Mouse (Mus musculus) midbrain, embryonic 14.5 days (tissue): ENCODE results near the gene Tspan4. TPM values are rescaled to one million over a fixed set of nuclear protein-coding genes. Genes with fewer than 3 reads are reported as not detected.

Experiments used
- ATAC-seq: fragments of 200-750 bp; cut with Nextera tagmentation; 2 replicates; pipeline ENCODE4 v1.8.0; 2017; ENCODE audit warnings: moderate number of reproducible peaks, moderate library complexity; ENCODE audit not compliant: low FRiP score, low TSS enrichment
- DNase-seq: peaks from one replicate; pipeline ENCODE4 v3.0.0-alpha.2; 2015
- H3K27ac ChIP-seq: fragments of 300-500 bp; sonication (generic); replicated peaks from 2 replicates; pipeline ENCODE4 v1.5.1; 2014; ENCODE audit warnings: mild to moderate bottlenecking, low read depth, low read length, moderate library complexity
- H3K27me3 ChIP-seq: fragments of 300-500 bp; sonication (generic); 2 replicates; pipeline ENCODE4 v1.6.1; 2014; ENCODE audit warnings: low read length, control low read depth, mixed read lengths; ENCODE audit not compliant: control insufficient read depth, insufficient read depth
- H3K36me3 ChIP-seq: fragments of 300-500 bp; sonication (generic); 2 replicates; pipeline ENCODE4 v1.6.1; 2014; ENCODE audit warnings: low read length, control low read depth; ENCODE audit not compliant: control insufficient read depth, insufficient read depth
- H3K4me1 ChIP-seq: fragments of 300-500 bp; sonication (generic); 2 replicates; pipeline ENCODE4 v1.6.1; 2014; ENCODE audit warnings: mild to moderate bottlenecking, antibody characterized with exemption, low read length, control low read depth; ENCODE audit not compliant: control insufficient read depth, insufficient read depth
- H3K4me2 ChIP-seq: fragments of 300-500 bp; sonication (generic); 2 replicates; pipeline ENCODE4 v1.6.1; 2014; ENCODE audit warnings: mild to moderate bottlenecking, low read length, moderate library complexity
- H3K4me3 ChIP-seq: fragments of 300-500 bp; sonication (generic); replicated peaks from 2 replicates; pipeline ENCODE4 v1.5.1; 2014; ENCODE audit warnings: low read depth, low read length
- H3K9ac ChIP-seq: fragments of 300-500 bp; sonication (generic); replicated peaks from 2 replicates; pipeline ENCODE4 v1.6.1; 2014; ENCODE audit warnings: mild to moderate bottlenecking, low read length, moderate library complexity
- H3K9me3 ChIP-seq: fragments of 300-500 bp; sonication (generic); 2 replicates; pipeline ENCODE4 v1.6.1; 2016; ENCODE audit warnings: low read length, control low read depth, mixed read lengths; ENCODE audit not compliant: control insufficient read depth
- WGBS: fragments of 180-500 bp; shearing (Covaris S2); extraction: QIAGEN DNeasy Blood & Tissue Kit; methylation state at CpG from one replicate; pipeline ENCODE4 v1.1.7; 2014; 5-methylcytosine and 5-hydroxymethylcytosine counted together
- polyA plus RNA-seq: library from polyadenylated mRNA; unstranded; fragments of >200 nt; fragmentation: Nextera tagmentation; extraction: Ambion mirVana; gene quantifications from 2 replicates; pipeline ENCODE4 v1.2.1, GENCODE M21; 2014

The Tspan4 gene
- polyA plus RNA-seq, 1 experiment from 2014 or later = 35.2 TPM

GRCm38 (mm10) chr7:141432186-141432611, 42.8 kb upstream of the Tspan4 start:
- Histone ChIP-seq H3K9ac (no peak overlapping the region; the same call in 1 of the 2 replicates), H3K9me3 (no peaks in the 10 kb centered on the region), H3K4me3 (no peak overlapping the region), H3K4me1 (peaks cover 38% of the 10 kb centered on the region), H3K36me3 (peaks cover 35% of the 10 kb centered on the region), H3K4me2 (no peak overlapping the region), H3K27ac (no peak overlapping the region), H3K27me3 (no peaks in the 10 kb centered on the region)
- ATAC-seq = no peak
- no peak for DNase-seq
- WGBS = 91% methylated on average over 8 of the region's 8 CpGs

DNA sequence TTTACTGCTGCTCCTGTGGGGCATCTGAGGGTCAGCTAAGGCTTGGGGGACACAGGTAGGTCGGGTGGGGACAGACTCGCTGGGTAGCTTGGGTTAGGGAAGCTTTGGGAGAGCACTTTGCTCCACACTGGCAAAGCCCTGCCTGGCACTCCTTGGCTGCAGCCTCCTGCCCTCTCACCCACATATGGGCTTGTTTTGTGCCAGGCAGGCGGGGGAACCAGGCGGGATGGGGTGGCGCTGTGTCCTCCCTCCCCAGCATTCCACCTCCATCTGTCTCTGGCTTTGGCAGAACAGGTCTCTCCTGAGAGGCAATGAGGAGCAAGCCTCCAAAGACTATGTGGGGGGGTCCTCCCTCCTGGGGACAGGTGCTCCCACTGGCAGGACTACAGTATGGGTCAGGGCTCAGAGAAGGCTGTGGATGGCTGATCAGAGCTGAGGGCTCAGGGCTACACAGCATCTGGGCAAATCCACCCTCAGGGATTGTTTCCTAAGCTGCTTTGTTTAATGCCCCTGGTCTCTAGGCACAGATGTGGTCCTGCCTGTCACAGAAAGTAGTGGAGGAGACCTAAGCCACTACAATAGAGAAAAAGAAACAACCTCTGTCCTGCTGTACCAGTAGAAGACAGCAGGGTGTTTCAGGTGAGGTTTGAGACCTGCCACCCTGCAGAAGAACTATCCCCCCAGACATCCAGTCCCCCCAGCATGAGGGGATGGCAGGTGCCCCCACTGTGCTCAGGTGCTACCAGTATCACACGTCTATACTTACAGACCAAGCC, 42.1 kb upstream of the Tspan4 start:
- no peak for DNase-seq
- Histone ChIP-seq H3K4me3 (no peak overlapping the region), H3K4me1 (peaks cover 38% of the 10 kb centered on the region), H3K9me3 (no peaks in the 10 kb centered on the region), H3K4me2 (peak overlapping the region; percentile 91), H3K9ac (peak overlapping the region; percentile 53), H3K36me3 (peaks cover 31% of the 10 kb centered on the region), H3K27ac (no peak overlapping the region), H3K27me3 (no peaks in the 10 kb centered on the region)
- ATAC-seq = no peak
- WGBS = 87% methylated on average over 6 of the region's 6 CpGs

GRCm38 (mm10) chr7:141433517-141434400, 41.3 kb upstream of the Tspan4 start:
- Histone ChIP-seq H3K36me3 (peaks cover 31% of the 10 kb centered on the region), H3K9me3 (no peaks in the 10 kb centered on the region), H3K9ac (peak overlapping the region; percentile 53), H3K27me3 (no peaks in the 10 kb centered on the region), H3K27ac (peak overlapping the region; percentile 75), H3K4me2 (peak overlapping the region; percentile 91), H3K4me3 (peak overlapping the region; percentile 41), H3K4me1 (peaks cover 31% of the 10 kb centered on the region)
- 67% methylated on average over 15 of the region's 15 CpGs for WGBS
- DNase-seq (peak; percentile 9), ATAC-seq (no peak)

GRCm38 (mm10) chr7:141434464-141434863, 40.6 kb upstream of the Tspan4 start:
- Histone ChIP-seq H3K36me3 (peaks cover 31% of the 10 kb centered on the region), H3K27ac (peak overlapping the region; percentile 75), H3K9me3 (no peaks in the 10 kb centered on the region), H3K9ac (peak overlapping the region; percentile 53), H3K4me1 (peaks cover 26% of the 10 kb centered on the region), H3K4me3 (peak overlapping the region; percentile 41), H3K27me3 (no peaks in the 10 kb centered on the region), H3K4me2 (peak overlapping the region; percentile 91)
- ATAC-seq (no peak), DNase-seq (peak; percentile 86)
- 6% methylated on average over 8 of the region's 8 CpGs for WGBS

- 4% methylated on average over 17 of the region's 17 CpGs for WGBS
- ATAC-seq = no peak
Measured at GRCm38 (mm10) chr7:141435129-141435855, 39.7 kb upstream of the Tspan4 start.

DNA sequence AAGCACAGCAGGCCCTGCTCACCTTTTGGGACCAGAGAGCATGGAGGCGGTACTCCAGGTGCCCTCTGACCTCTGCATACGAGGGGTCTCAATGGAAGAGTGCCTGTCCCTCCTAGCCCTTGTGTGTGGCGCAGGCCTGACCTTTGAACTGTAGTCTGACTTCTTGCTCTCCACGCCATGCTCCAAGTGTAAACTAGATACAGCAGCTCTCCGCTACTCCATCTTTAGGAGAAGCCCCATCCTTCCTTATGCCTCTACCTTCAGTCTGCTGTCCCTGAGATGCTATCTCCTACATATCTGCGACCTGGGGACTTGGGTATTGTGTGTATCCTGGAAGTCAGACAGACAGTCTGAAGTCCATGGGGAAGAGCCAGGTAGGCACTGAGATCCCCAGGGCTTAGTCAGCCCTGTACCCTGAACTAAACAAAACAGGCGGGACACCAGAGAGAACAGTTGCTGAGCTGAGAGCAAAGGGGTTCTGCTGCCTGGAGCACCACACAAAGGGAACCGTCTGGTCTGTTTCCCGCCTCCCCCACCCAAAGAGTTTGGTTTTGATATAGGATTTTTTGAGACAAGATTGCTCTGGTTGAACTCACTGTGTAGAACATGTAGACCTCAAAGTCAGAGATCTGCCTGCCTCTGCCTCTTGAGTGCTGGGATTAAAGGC, 39.1 kb upstream of the Tspan4 start:
- 69% methylated on average over 9 of the region's 9 CpGs for WGBS
- Histone ChIP-seq H3K36me3 (peaks cover 21% of the 10 kb centered on the region), H3K4me2 (peak overlapping the region; percentile 91), H3K9me3 (no peaks in the 10 kb centered on the region), H3K4me3 (peak overlapping the region; percentile 41), H3K27me3 (no peaks in the 10 kb centered on the region), H3K9ac (no peak overlapping the region; the same call in 1 of the 2 replicates), H3K4me1 (peaks cover 26% of the 10 kb centered on the region), H3K27ac (no peak overlapping the region)
- no peak for ATAC-seq
- no peak for DNase-seq

More at GRCm38 (mm10) chr7:141435129-141435855, 39.7 kb upstream of the Tspan4 start:
- peak overlapping the region; percentile 41 for H3K4me3 ChIP-seq
- peak; percentile 71 for DNase-seq
- H3K27ac ChIP-seq = peak overlapping the region; percentile 75
- peak overlapping the region; percentile 53 for H3K9ac ChIP-seq
- no peaks in the 10 kb centered on the region for H3K27me3 ChIP-seq
- H3K4me2 ChIP-seq = peak overlapping the region; percentile 91
- H3K36me3 ChIP-seq = peaks cover 28% of the 10 kb centered on the region
- H3K9me3 ChIP-seq = no peaks in the 10 kb centered on the region
- H3K4me1 ChIP-seq = peaks cover 26% of the 10 kb centered on the region

DNA sequence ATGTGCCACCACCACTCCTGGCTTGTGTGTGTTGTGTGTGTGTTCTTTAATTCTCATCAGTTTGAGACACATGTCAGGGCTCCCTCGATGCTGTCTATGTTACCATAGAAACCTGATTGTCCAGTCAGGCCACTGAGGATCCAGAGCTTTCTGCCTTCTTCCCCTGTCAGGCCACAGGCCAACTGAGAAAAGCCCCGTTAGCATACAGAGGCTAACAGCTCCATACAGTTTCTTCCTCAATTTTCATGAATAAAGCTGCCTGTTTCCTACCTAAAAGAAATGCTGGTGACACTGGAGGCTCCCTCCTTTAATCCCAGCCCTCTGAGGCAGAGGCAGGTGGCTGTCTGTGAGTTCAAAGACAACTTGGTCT, 38.5 kb upstream of the Tspan4 start:
- DNase-seq (no peak), ATAC-seq (no peak)
- Histone ChIP-seq H3K36me3 (peaks cover 16% of the 10 kb centered on the region), H3K4me2 (peak overlapping the region; percentile 91), H3K27me3 (no peaks in the 10 kb centered on the region), H3K4me3 (peak overlapping the region; percentile 66), H3K4me1 (peaks cover 26% of the 10 kb centered on the region), H3K9ac (peak overlapping the region; percentile 78), H3K27ac (no peak overlapping the region), H3K9me3 (no peaks in the 10 kb centered on the region)
- 33% methylated on average over 2 of the region's 2 CpGs for WGBS
